Mouse (Mus musculus): ENCODE measurements around the gene Gm42417.

DNA sequence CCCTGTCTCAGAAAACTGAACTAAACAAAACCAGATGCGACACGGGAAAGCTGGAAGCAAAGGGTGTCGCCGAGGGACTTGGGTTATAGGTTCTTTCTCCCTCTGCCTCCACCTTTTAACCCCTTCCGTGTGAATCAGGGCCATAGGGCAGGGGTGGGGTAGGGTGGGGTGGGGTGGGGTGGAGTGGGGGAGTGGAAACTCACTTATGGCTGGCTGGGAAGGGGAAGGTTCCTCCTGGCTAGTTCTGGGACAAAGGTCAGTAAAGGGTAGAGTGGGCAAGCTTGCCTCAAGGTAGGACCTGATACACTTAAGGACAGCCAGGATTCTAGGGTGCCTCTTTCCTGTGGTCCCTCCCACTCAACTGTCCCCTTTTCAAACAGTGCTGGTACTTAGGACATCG, 45.9 kb downstream of the Gm42417 start:
- TF ChIP-seq CTCF (IDR thresholded peaks at IDR 0.05; ENCODE audit: insufficient read depth, low read length) (no peak), POLR2A (IDR thresholded peaks at IDR 0.05; ENCODE audit: borderline replicate concordance, extremely low read depth, low read depth, low read length) (no peak)
